Mouse (Mus musculus) megakaryocyte, embryonic 14.5 days (primary cell): ENCODE data around the gene Pacsin2.

Experiments used
- FLI1 ChIP-seq: IDR thresholded peaks from 2 replicates; pipeline ENCODE4 v1.6.1; 2012; ENCODE audit warnings: low read length, inconsistent platforms, mixed read lengths
- GATA1 ChIP-seq: IDR thresholded peaks from 3 replicates; pipeline ENCODE4 v1.6.1; 2012; ENCODE audit warnings: mixed read lengths, low read length, inconsistent platforms, borderline replicate concordance

DNA sequence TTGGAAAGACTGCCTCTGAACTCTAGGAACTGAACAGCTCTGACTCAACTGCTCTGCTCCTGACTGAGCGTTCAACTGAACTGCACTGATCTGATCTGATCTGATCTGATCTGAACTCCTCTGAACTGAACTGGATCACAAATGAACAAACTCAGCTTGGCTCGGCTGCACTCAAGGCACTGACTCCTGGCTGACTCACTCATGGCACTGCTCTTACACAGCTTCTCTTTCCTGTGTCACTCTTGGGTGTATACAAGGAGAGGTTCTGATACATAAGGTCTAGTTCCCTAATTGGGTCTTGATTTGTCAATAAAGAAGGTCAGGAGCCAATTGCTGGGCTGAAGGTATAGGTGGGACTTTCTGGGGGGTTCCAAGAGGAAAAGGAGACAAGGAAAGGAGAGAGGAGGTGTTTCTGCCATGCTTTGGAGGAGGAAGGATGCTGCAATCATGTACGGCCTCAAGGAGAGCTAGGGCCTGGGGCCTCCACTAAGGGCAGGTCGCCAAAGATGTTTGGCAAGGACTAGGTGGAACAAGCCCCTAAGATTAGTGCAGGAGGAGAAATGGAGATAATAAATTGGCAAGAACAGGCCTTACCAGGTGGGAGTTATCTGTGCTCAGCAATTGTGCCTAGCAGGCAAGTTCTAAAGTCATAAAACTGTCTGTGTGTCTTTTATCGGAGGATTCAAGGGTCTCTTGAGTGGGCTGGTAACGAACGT, 29.6 kb upstream of the Pacsin2 start:
- TF ChIP-seq GATA1, result no peak
- no peak for TF ChIP-seq FLI1
